Mouse (Mus musculus) myocyte (in vitro differentiated cells): Measurements from ENCODE around the gene Rbp1. TPM values are rescaled to one million over a fixed set of nuclear protein-coding genes. Genes with fewer than 3 reads are reported as not detected.

ENCODE experiments used
- H3K27me3 ChIP-seq: one replicate; pipeline ENCODE4 v1.6.1; 2011; ENCODE audit not compliant: control insufficient read depth, insufficient read depth, insufficient read length
- H3K36me3 ChIP-seq: one replicate; pipeline ENCODE4 v1.6.1; 2011; ENCODE audit not compliant: control insufficient read depth, insufficient read depth
- H3K4me2 ChIP-seq: one replicate; pipeline ENCODE4 v1.6.1; 2011; ENCODE audit warnings: low read depth, control low read depth
- H3K4me3 ChIP-seq: one replicate; pipeline ENCODE4 v1.5.1; 2011; ENCODE audit warnings: mild to moderate bottlenecking, control low read depth, moderate library complexity
- H3K79me2 ChIP-seq: one replicate; pipeline ENCODE4 v1.6.1; 2011; ENCODE audit not compliant: control insufficient read depth, insufficient read depth
- H3ac ChIP-seq: one replicate; pipeline ENCODE4 v1.6.1; 2011; ENCODE audit not compliant: control insufficient read depth, insufficient read length
- CEBPB ChIP-seq: IDR thresholded peaks from 2 replicates; pipeline ENCODE4 v1.6.1; 2011; ENCODE audit warnings: mild to moderate bottlenecking, moderate library complexity; ENCODE audit not compliant: poor library complexity, insufficient read depth, severe bottlenecking
- E2F4 ChIP-seq: IDR thresholded peaks from one replicate; pipeline ENCODE4 v1.6.1; 2011; ENCODE audit warnings: mild to moderate bottlenecking, control low read depth, moderate library complexity; ENCODE audit not compliant: insufficient read depth
- MAX ChIP-seq: IDR thresholded peaks from one replicate; pipeline ENCODE4 v1.6.1; 2011; ENCODE audit warnings: low read depth, mild to moderate bottlenecking, control low read depth
- MYOD1 ChIP-seq, 3 experiments: IDR thresholded peaks; one replicate each; pipeline ENCODE4 v1.6.1; 2011; ENCODE audit warnings: control low read depth in 2 of 3, low read depth in 2 of 3, mild to moderate bottlenecking in 2 of 3, moderate library complexity in 1 of 3; ENCODE audit not compliant: insufficient read length in 2 of 3, control insufficient read depth in 1 of 3
- MYOG ChIP-seq, 3 experiments: IDR thresholded peaks; one replicate each; pipeline ENCODE4 v1.6.1; 2011; ENCODE audit warnings: control low read depth in 2 of 3, low read depth in 2 of 3, mild to moderate bottlenecking in 2 of 3; ENCODE audit not compliant: insufficient read length in 2 of 3, control insufficient read depth in 1 of 3, insufficient read depth in 1 of 3
- POLR2A ChIP-seq: IDR thresholded peaks from one replicate; pipeline ENCODE4 v1.6.1; 2011; ENCODE audit warnings: low read depth, mild to moderate bottlenecking, control low read depth, moderate library complexity; ENCODE audit not compliant: insufficient read length
- POLR2AphosphoS2 ChIP-seq: IDR thresholded peaks from one replicate; pipeline ENCODE4 v1.6.1; 2011; ENCODE audit warnings: low read depth, control low read depth; ENCODE audit not compliant: insufficient read length
- REST ChIP-seq: IDR thresholded peaks from one replicate; pipeline ENCODE4 v1.6.1; 2011; ENCODE audit warnings: mild to moderate bottlenecking, control low read depth, moderate library complexity; ENCODE audit not compliant: insufficient read depth, insufficient read length
- SRF ChIP-seq: IDR thresholded peaks from one replicate; pipeline ENCODE4 v1.6.1; 2011; ENCODE audit warnings: low read depth; ENCODE audit not compliant: control insufficient read depth, insufficient read length
- TCF12 ChIP-seq: IDR thresholded peaks from one replicate; pipeline ENCODE4 v1.6.1; 2011; ENCODE audit warnings: mild to moderate bottlenecking, control low read depth; ENCODE audit not compliant: poor library complexity, insufficient read depth, severe bottlenecking
- TCF3 ChIP-seq: IDR thresholded peaks from one replicate; pipeline ENCODE4 v1.6.1; 2011; ENCODE audit warnings: low read depth, control low read depth; ENCODE audit not compliant: insufficient read length
- USF1 ChIP-seq: IDR thresholded peaks from one replicate; pipeline ENCODE4 v1.6.1; 2011; ENCODE audit warnings: low read depth, mild to moderate bottlenecking, control low read depth, moderate library complexity
- polyA plus RNA-seq: library from polyadenylated mRNA; unstranded; fragments of >200 nt; fragmentation: generic; extraction: Trizol; gene quantifications from one replicate; pipeline ENCODE4 v1.2.1, GENCODE M21; 2012; ENCODE audit warnings: missing spikeins

Gene Rbp1
- 4.4 TPM for polyA plus RNA-seq

DNA sequence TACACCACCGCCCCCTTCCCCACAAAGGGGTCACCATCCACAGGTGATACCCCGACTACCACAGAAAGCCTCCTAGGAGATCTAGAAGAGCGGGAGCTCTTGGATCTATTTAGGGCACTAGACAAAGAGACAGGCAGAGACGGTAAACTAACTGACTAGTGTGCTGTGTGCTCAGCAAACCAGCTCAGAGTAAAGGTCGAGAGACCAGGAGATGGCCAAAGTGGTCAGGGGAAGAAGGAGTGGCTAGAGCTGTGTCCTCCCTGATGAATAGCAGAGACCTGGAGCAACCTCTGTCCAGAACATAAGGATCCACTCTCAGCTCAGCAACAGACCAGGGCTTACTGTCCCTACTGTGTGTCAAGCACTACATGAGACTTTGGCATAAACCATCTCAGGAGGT, at the start of gene Rbp1:
Gene Rbp1 (plus strand): TSS at position 306 of the 400 bp plus-strand sequence.
- H3ac ChIP-seq: no peak within 1 kb of the TSS
- TF ChIP-seq USF1 (no peak), MYOG (IDR thresholded peaks at IDR 0.05; ENCODE audit: control insufficient read depth in 1 of 3, insufficient read depth in 1 of 3, insufficient read length in 2 of 3, low read depth in 2 of 3) (no peak), MAX (no peak), REST (no peak), POLR2AphosphoS2 (no peak), SRF (no peak), MYOD1 (IDR thresholded peaks at IDR 0.05; ENCODE audit: control insufficient read depth in 1 of 3, insufficient read length in 2 of 3, low read depth in 2 of 3) (no peak), TCF12 (no peak), POLR2A (no peak), TCF3 (no peak), CEBPB (no peak), E2F4 (no peak)
- no peak within 1 kb of the TSS for H3K4me3 ChIP-seq
- H3K4me2 ChIP-seq: no peak within 1 kb of the TSS
- H3K36me3 ChIP-seq: no peaks in the 10 kb centered on the region
- H3K27me3 ChIP-seq: no peaks in the 10 kb centered on the region
- H3K79me2 ChIP-seq: no peaks in the 10 kb centered on the region

DNA sequence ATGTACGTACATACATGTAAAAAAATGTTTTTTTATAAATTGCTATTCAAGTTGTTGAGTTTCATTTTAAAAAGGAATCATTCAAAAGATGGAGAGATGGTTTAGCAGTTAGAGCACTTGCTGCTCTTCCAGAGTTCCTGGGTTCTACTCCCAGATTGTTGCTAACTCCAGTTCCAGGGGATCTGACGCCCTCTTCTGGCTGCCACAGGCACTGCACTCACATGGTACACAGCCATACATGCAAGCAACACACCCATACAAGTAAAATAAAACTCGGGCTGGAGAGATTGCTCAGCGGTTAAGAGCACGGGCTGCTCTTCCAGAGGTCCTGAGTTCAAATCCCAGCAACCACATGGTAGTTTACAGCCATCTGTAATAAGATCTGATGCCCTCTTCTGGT, 49.4 kb upstream of the Rbp1 start:
- Histone ChIP-seq H3K4me3 (no peak overlapping the region), H3ac (no peak overlapping the region), H3K27me3 (no peaks in the 10 kb centered on the region), H3K4me2 (no peak overlapping the region), H3K79me2 (no peaks in the 10 kb centered on the region), H3K36me3 (no peaks in the 10 kb centered on the region)
- TF ChIP-seq TCF12 (no peak), E2F4 (no peak), POLR2A (no peak), MYOD1 (IDR thresholded peaks at IDR 0.05; ENCODE audit: control insufficient read depth in 1 of 3, insufficient read length in 2 of 3, low read depth in 2 of 3) (no peak), CEBPB (no peak), MAX (no peak), USF1 (no peak), TCF3 (no peak), MYOG (IDR thresholded peaks at IDR 0.05; ENCODE audit: control insufficient read depth in 1 of 3, insufficient read depth in 1 of 3, insufficient read length in 2 of 3, low read depth in 2 of 3) (no peak), SRF (no peak), REST (no peak), POLR2AphosphoS2 (no peak)

DNA sequence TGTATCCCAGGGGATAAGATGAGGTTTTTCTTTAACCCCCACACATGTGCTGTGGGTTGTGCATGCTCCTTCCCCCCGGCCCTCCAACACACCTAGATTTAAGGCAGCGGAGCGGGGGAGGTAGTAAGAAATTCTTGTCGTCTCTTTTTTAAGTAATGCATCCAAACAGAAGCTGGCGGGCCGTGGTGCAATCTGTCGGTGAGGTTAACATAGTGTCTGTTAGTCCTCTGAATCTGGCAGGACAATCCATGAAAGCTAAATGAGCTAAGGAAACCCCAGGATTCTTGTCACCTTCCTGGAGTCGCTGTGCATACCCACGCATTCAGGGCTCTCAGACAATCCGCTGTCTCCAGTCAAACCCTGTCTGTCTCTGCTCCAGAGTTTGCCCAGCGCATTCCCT, 47.9 kb upstream of the Rbp1 start:
- no peak overlapping the region for H3K4me2 ChIP-seq
- H3K4me3 ChIP-seq: no peak overlapping the region
- H3ac ChIP-seq: no peak overlapping the region
- H3K27me3 ChIP-seq: no peaks in the 10 kb centered on the region
- H3K36me3 ChIP-seq: no peaks in the 10 kb centered on the region
- TF ChIP-seq CEBPB (no peak), POLR2A (no peak), MYOG (IDR thresholded peaks at IDR 0.05; ENCODE audit: control insufficient read depth in 1 of 3, insufficient read depth in 1 of 3, insufficient read length in 2 of 3, low read depth in 2 of 3) (no peak), TCF12 (no peak), USF1 (no peak), MAX (no peak), TCF3 (no peak), REST (no peak), E2F4 (no peak)
- no peaks in the 10 kb centered on the region for H3K79me2 ChIP-seq

GRCm38 (mm10) chr9:98375329-98376170, 47.2 kb upstream of the Rbp1 start:
- no peaks in the 10 kb centered on the region for H3K27me3 ChIP-seq
- TF ChIP-seq SRF (no peak), POLR2AphosphoS2 (no peak), TCF3 (no peak), POLR2A (no peak), REST (no peak), USF1 (no peak), E2F4 (no peak), MAX (no peak), MYOD1 (IDR thresholded peaks at IDR 0.05; ENCODE audit: control insufficient read depth in 1 of 3, insufficient read length in 2 of 3, low read depth in 2 of 3) (no peak), TCF12 (no peak)
- no peak overlapping the region for H3ac ChIP-seq
- no peaks in the 10 kb centered on the region for H3K36me3 ChIP-seq
- H3K4me2 ChIP-seq: no peak overlapping the region
- no peaks in the 10 kb centered on the region for H3K79me2 ChIP-seq
- no peak overlapping the region for H3K4me3 ChIP-seq
